Mouse (Mus musculus) frontal cortex, postnatal 36 days (tissue): Measurements from ENCODE around the gene Gm49361.
"Not testable (repeated sequence)": the region's sequence is repeated elsewhere in the genome, so short reads cannot be mapped to it uniquely, and the experiment has no call there.

ENCODE experiments used
- DNase-seq, 2 experiments: peaks; one replicate each; pipeline ENCODE4 v3.0.0; 2022; ENCODE audit warnings: low spot score in 2 of 2

Gm49361 gene

GRCm38 (mm10) chr14:57746001-57746771 is at the start of gene Gm49361:
Gene Gm49361 (minus strand): TSS chr14:57746103.
- DNase-seq = peak; percentile 73 to 78

- no peak for DNase-seq
Measured at GRCm38 (mm10) chr14:57791171-57791570, 45.3 kb upstream of the Gm49361 start.

- DNase-seq = no peak
Measured at GRCm38 (mm10) chr14:57789759-57790158, 43.9 kb upstream of the Gm49361 start.

GRCm38 (mm10) chr14:57789311-57789710 is 43.4 kb upstream of the Gm49361 start:
- DNase-seq = no peak

DNA sequence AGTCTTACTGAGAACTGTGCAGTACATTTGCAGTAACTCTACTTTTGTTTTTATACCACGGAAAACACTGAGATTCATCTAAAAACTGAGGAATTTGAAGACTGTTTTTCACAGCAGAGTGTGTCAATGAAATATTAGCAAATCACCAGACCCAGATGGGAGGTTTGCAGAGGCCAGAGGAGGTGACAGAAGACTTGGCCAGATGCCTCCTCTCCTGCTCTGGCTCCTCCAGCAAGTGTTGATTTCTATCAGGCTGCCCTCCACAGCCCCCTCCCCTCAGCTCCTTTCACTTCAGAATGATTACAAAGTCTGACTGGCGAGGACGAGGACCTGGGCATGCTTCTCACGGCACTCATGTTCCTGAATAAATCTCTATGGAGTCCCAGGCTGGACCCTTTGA is 41.5 kb upstream of the Gm49361 start:
- no peak for DNase-seq

- no peak for DNase-seq
Measured at GRCm38 (mm10) chr14:57772157-57772815, 26.4 kb upstream of the Gm49361 start.

- DNase-seq = no peak
Measured at GRCm38 (mm10) chr14:57769102-57769501, 23.2 kb upstream of the Gm49361 start.

DNA sequence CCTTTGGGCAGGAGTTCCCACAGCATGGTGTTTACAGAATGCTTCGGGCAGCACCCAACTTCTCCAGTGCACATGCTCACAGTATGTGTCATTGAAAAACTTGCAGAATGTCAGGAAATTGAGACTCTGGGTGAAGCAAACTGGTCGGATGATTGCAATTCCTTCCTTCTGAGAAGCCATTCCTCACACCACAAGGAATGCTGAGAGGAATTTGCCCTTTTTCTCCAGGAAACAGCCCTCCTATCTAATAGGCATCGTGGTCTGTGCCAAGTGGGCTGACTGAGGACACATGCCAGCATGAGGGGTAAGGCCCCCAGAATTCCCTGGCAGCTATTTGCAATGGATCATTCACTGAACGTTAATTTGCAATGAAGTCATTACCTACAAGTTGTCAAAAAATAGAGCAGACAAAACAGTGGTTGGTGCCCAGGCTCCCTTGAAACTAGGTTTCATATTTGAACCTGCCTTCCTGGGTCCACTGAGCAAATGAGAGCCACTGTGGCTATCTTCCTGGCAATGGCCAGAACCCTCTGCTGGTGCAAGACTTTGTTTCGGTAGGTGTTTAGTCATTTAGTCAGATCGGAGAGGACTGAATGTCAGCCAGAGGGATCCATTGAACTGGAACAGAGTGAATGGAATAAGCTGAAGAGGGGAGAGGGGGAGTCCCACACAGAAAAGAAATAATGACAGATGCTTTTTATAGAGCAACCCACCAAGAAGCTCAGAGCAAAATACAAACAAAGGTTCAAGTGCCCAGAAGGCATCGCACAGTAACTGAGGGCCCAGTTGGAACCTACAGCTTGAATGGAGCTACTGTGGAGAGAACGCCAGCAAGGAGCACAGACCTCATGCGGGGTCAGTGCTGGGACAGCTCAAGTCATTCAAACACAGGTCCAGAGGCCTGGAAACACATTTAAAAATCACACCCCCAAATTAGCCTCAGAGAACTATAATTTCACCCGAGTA is 14.8 kb upstream of the Gm49361 start:
- DNase-seq = no peak

DNA sequence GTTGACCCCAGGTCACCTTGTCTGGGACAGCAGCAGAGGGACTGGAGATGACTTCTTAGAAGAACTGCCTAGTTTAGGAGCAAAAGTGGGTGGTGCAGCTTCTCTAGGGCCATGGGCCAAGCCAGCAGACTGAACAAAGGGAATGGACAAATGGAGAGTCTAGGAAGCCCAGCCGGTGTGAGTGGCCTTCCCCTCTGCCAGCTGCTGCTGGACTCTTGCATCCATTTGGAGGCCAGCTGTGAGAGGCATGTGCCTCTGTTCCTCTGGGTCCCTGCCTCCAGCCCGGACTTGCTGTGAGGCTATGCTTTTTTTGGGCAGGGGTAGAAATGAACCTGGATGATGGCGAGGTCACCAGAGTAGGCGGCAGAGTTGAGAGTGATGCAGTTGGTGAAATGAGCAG is 12.3 kb upstream of the Gm49361 start, which contains the start of gene Lats2:
Gene Lats2 (minus strand): TSS at position 152 of the 400 bp plus-strand sequence.
- no peak for DNase-seq

GRCm38 (mm10) chr14:57756094-57756493 is 10.2 kb upstream of the Gm49361 start:
- no peak for DNase-seq

DNA sequence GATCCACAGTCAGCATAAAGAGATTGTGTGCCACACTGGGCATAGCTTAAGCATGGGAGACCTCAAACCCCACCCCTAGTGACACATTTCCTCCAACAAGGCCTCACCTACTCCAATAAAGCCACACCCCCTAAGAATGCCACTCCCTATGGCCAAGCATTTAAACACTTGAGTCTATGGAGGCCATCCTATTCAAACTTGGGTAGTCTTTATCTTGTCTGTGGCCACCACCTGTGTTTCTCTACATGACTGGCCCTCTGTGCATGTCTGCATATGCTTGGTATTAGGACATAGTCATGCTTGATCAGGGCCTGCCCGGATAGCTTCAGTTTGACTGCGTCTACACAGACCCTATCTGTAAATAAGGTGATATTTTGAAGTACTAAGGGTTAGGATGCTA is 9.8 kb upstream of the Gm49361 start:
- no peak for DNase-seq

- no peak for DNase-seq
Measured at GRCm38 (mm10) chr14:57753351-57753992, 7.6 kb upstream of the Gm49361 start.

- not testable (repeated sequence) for DNase-seq
Measured at GRCm38 (mm10) chr14:57751006-57751405, 5.1 kb upstream of the Gm49361 start.

GRCm38 (mm10) chr14:57749501-57749900 is 3.6 kb upstream of the Gm49361 start:
- no peak for DNase-seq

GRCm38 (mm10) chr14:57745291-57745969 is 473 bp downstream of the Gm49361 start:
- peak in 1 of 2 experiments; percentile 14 for DNase-seq

GRCm38 (mm10) chr14:57744547-57744946 is 1.4 kb downstream of the Gm49361 start:
- DNase-seq = no peak

DNA sequence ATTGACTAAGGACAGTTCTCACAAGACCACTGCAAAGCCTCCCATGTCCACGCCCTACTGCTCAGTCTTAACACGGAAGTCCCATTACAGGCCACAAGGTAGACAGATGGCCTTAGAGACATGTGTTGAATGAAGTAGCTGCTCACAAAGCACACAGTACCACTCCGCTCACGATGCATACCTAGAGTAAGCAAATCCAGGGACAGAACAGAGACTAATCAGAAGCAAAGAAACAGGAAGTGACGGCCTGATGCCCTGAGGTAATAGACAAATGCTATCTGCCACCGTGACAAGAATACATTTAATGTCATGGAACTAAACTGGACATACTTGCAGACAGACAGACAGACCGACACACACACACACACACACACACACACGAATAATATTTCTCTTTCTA is 5.3 kb downstream of the Gm49361 start:
- no peak for DNase-seq

DNA sequence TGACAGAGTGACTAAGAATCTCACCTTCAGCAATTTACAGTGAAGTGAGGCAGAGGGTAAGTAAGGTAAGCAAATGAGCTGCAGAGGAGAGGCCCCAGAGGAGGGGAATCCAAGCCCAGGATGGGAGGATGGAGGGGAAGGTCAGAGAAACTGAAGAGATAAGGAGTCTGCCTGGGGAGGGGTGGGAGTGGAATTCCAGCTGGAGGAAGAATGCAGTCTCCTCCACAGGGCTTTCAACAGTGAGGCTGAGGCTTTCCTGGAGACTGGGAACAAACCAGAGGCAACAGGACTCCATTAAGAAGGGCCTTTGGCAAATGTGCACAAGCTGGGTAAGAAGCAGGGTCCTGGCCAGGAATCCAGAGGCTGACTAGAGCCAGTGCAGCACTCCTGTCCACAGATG is 8.8 kb downstream of the Gm49361 start:
- DNase-seq = no peak

DNA sequence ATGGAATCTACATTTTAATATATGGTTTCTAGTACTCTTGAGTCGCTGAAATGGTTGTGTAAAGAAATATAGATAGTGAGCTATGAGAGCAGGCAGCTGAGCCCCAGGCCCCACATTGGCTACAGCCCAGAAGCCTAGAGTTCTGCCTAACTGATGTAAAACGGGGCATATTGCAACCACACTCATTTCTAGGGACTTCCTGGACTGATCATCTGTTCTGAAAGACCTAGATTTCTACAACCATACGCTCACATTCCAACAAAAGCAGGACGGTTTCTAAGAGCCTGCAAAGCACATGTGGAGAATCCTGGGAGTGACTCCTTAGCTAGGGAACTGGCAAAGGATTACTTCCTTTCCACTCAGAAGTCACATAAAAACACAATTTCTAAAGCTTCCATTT is 9.8 kb downstream of the Gm49361 start:
- DNase-seq = no peak

GRCm38 (mm10) chr14:57732668-57733293 is 13.1 kb downstream of the Gm49361 start:
- no peak for DNase-seq
